Mouse (Mus musculus) layer of hippocampus, adult 6 months (tissue): ENCODE measurements around the gene Dnah7a. TPM values are rescaled to one million over a fixed set of nuclear protein-coding genes. Genes with fewer than 3 reads are reported as not detected.

Experiments
- long read RNA-seq, 2 experiments: library from polyadenylated mRNA; unstranded; transcript quantifications; one replicate each; pipeline ENCODE4 v2.0.0; 2019 to 2020
- microRNA-seq: library from miRNA; unstranded; fragments of <30 nt; microRNA quantifications from one replicate; pipeline ENCODE4 v1.2.0, GENCODE M21; 2020
- polyA plus RNA-seq: library from polyadenylated mRNA; unstranded; fragments of <200 nt; fragmentation: Nextera tagmentation; gene quantifications from 2 replicates; pipeline ENCODE4 v1.2.3, GENCODE M21; 2021

Gene Dnah7a
- 5.8 and 6.2 TPM in 2 replicates for polyA plus RNA-seq
- long read RNA-seq, experiment 1, partial matches to known transcripts: 3 of 5 reads
- long read RNA-seq, experiment 1, other reads (novel, unspliced or antisense): 0 of 5 reads
- long read RNA-seq, experiment 2, partial matches to known transcripts: 2 of 3 reads
- long read RNA-seq, experiment 2, other reads (novel, unspliced or antisense): 1 of 3 reads

GRCm38 (mm10) chr1:53706431-53707361 is at the start of gene Dnah7a:
TSS of gene Dnah7a (minus strand) at chr1:53706784.

GRCm38 (mm10) chr1:53352327-53353261 is 354.0 kb downstream of the Dnah7a start, which contains the start of the genes Asdurf, Gm28551 and Asnsd1:
TSS of gene Asdurf (minus strand) at chr1:53352619.
TSS of gene Gm28551 (minus strand) at chr1:53352667.
TSS of gene Asnsd1 (minus strand) at chr1:53352752.

Small RNA genes within 50 kb of the gene (microRNA-seq; reads per million reads assigned to microRNA genes)
- not detected for gene Gm25240

Other genes starting within 250 kb of the Dnah7a start
- gene Stk17b, start 78.4 kb upstream of the Dnah7a start, polyA plus RNA-seq: 2.2 and 3.3 TPM in 2 replicates